Mouse (Mus musculus) lung, postnatal 25 days (tissue): ENCODE measurements around the gene Ceacam11.
"Not testable (repeated sequence)": the region's sequence is repeated elsewhere in the genome, so short reads cannot be mapped to it uniquely, and the experiment has no call there.

Experiments used
- DNase-seq: peaks from one replicate; pipeline ENCODE4 v3.0.0; 2022; ENCODE audit warnings: low spot score

The Ceacam11 gene

DNA sequence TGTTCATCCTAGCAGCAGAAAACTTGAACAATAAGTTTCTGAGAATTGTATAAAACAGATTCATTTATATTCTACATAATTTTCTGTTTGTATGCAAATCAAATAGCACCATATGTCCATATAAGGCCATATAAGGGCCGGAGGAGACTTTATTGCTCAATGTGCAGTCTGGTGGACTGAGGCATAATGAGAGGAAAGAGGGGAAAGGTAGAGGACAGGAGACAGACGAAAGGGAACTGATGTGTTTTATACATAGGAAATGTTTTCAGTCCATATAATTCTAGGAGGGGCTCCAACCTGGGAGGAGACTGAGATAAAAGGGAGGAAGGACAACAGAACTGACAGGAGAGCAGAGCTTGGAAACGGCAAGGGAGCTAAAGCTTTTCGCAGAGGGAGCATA is at the start of gene Ceacam11:
Ceacam11 (plus strand) TSS at position 301 of the 400 bp plus-strand sequence.
- no peak for DNase-seq

DNA sequence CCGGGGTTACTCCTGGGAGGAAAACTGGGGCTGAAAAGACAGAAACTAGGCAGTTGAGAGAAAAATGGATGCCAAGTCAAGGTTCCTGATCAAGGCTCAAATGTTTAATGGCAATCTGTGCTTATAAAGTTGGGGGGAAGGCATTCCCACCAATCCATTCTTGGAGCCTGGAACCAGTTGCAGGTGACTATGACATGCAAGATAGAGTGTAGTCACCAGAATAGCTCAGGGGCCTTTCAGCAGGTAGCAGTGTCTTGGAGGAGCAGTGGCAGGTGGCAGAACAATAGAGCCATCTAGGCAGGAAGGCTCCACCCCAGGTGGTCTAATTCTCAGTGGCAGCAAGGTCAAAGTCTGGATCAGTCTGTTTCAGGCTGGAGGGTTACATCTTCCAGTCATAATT is 29.2 kb downstream of the Ceacam11 start:
- DNase-seq: not testable (repeated sequence)

DNA sequence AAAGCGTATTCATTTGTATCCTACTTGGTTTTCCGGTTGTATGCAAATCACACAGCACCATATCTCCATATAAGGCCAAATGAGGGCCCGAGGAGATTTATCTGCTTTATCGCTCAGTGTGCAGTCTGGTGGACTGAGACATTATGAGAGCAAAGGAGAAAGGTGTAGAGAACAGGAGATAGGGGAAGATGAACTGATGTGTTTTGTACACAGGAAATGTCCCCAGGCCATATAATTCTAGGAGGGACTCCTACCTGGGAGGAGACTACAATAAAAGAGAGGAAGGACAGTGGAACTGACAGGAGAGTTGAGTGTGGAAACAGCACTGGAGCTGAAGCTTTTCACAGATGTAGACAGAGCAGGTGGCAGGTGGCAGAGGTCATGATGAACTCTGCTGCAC is 37.7 kb downstream of the Ceacam11 start, which contains the start of gene Ceacam13:
Ceacam13 (plus strand) TSS at position 301 of the 400 bp plus-strand sequence.
- DNase-seq: no peak
